Mouse (Mus musculus): ENCODE measurements at regions not wholly inside any gene's neighbourhood (a gene's known extent, or its start where the extent isn't known, plus 50 kb on each side); places are given as distances from the start of the nearest gene placed in this dataset.

DNA sequence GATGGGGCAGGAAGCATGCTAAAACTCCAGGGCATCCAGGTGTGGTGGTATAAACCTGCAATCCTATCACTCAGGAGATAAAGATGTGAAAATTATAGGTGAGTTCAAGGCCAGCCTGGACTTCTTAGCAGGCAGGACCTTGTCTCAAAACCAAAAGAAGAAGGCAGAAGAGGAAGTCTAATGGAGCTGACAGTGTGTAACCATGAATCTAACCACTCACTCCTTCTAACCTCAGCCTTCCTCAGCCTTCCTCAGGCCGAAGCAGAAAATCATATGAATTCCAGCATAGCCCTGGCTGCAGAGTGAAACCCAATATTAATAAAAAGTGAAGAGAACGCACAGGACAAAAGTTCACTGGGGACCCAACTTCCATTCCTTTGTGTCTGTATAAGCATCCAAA is 128.2 kb upstream of the Jarid2 start:
- TF ChIP-seq CTCF (IDR thresholded peaks at IDR 0.05; ENCODE audit: control insufficient read depth, insufficient read depth, insufficient read length) (no peak), CEBPB (IDR thresholded peaks at IDR 0.05; ENCODE audit: low read depth) (no peak), MAX (IDR thresholded peaks at IDR 0.05) (no peak)

Measured in C2C12 (cell line).